Mouse (Mus musculus) MEL (cell line): ENCODE data around the gene Apobec3. TPM values are rescaled to one million over a fixed set of nuclear protein-coding genes. Genes with fewer than 3 reads are reported as not detected.
"Not testable (repeated sequence)": the region's sequence is repeated elsewhere in the genome, so short reads cannot be mapped to it uniquely, and the experiment has no call there.

Experiments used
- DNase-seq: peaks from one replicate; pipeline ENCODE4 v3.0.0; 2011; ENCODE audit warnings: low read depth, low spot score
- H3K27ac ChIP-seq: 2 replicates; pipeline ENCODE4 v1.5.1; 2012; ENCODE audit warnings: low read depth, mild to moderate bottlenecking, control low read depth, low read length, moderate library complexity; ENCODE audit not compliant: control insufficient read depth
- H3K27me3 ChIP-seq, 2 experiments: fragments of 150-350 bp in 1 of 2; sonication (generic) in 1 of 2; 2 replicates each; pipeline ENCODE4 v1.6.1; 2012; ENCODE audit warnings: low read length in 2 of 2, mild to moderate bottlenecking in 2 of 2, improper control_type of control experiment in 1 of 2, moderate library complexity in 1 of 2; ENCODE audit not compliant: insufficient read depth in 2 of 2, control insufficient read depth in 1 of 2
- H3K36me3 ChIP-seq, 2 experiments: 2 replicates each; pipeline ENCODE4 v1.6.1; 2012 to 2014; ENCODE audit warnings: low read length in 2 of 2, improper control_type of control experiment in 1 of 2, inconsistent platforms in 1 of 2, mild to moderate bottlenecking in 1 of 2; ENCODE audit not compliant: insufficient read depth in 2 of 2, control insufficient read depth in 1 of 2
- H3K4me1 ChIP-seq, 2 experiments: fragments of 150-350 bp in 1 of 2; sonication (generic) in 1 of 2; 2 replicates each; pipeline ENCODE4 v1.6.1; 2012; ENCODE audit warnings: low read length in 2 of 2, improper control_type of control experiment in 1 of 2, mild to moderate bottlenecking in 1 of 2; ENCODE audit not compliant: insufficient read depth in 2 of 2, control insufficient read depth in 1 of 2
- H3K4me3 ChIP-seq, 2 experiments: fragments of 150-350 bp in 1 of 2; sonication (generic) in 1 of 2; 2 replicates each; pipeline ENCODE4 v1.5.1; 2012; ENCODE audit warnings: low read depth in 2 of 2, low read length in 2 of 2, mild to moderate bottlenecking in 2 of 2, moderate library complexity in 2 of 2, control low read depth in 1 of 2, improper control_type of control experiment in 1 of 2; ENCODE audit not compliant: control insufficient read depth in 1 of 2, insufficient read depth in 1 of 2
- H3K79me2 ChIP-seq: 2 replicates; pipeline ENCODE4 v1.6.1; 2012; ENCODE audit warnings: mild to moderate bottlenecking, low read length, moderate library complexity; ENCODE audit not compliant: control insufficient read depth, poor library complexity, insufficient read depth
- H3K9ac ChIP-seq: 2 replicates; pipeline ENCODE4 v1.6.1; 2012; ENCODE audit warnings: low read depth, mild to moderate bottlenecking, control low read depth, low read length, moderate library complexity; ENCODE audit not compliant: control insufficient read depth, poor library complexity, severe bottlenecking
- H3K9me3 ChIP-seq: fragments of 150-350 bp; sonication (generic); replicated peaks from 2 replicates; pipeline ENCODE4 v1.6.1; 2012; ENCODE audit warnings: mild to moderate bottlenecking, low read length, improper control_type of control experiment, moderate library complexity; ENCODE audit not compliant: insufficient read depth
- CHD1 ChIP-seq: IDR thresholded peaks from 2 replicates; pipeline ENCODE4 v1.6.1; 2012; ENCODE audit warnings: low read depth, mild to moderate bottlenecking, inconsistent platforms, low read length, improper control_type of control experiment
- CHD2 ChIP-seq: IDR thresholded peaks from 2 replicates; pipeline ENCODE4 v1.6.1; 2011; ENCODE audit warnings: low read length, improper control_type of control experiment
- ELF1 ChIP-seq: IDR thresholded peaks from 2 replicates; pipeline ENCODE4 v1.6.1; 2014; ENCODE audit warnings: low read depth, mild to moderate bottlenecking, inconsistent platforms, low read length, improper control_type of control experiment, moderate library complexity
- GABPA ChIP-seq: IDR thresholded peaks from 2 replicates; pipeline ENCODE4 v1.6.1; 2012; ENCODE audit warnings: low read depth, mild to moderate bottlenecking, inconsistent platforms, low read length, improper control_type of control experiment, moderate library complexity
- GATA1 ChIP-seq: IDR thresholded peaks from 2 replicates; pipeline ENCODE4 v1.6.1; 2011; ENCODE audit warnings: low read depth, low read length, improper control_type of control experiment
- JUND ChIP-seq: IDR thresholded peaks from 2 replicates; pipeline ENCODE4 v1.6.1; 2011; ENCODE audit warnings: low read depth, mild to moderate bottlenecking, improper control_type of control experiment, low read length
- KAT2A ChIP-seq: conservative IDR thresholded peaks from 2 replicates; pipeline ENCODE4 v1.6.1; 2012; ENCODE audit warnings: low read depth, low read length, improper control_type of control experiment, inconsistent platforms
- MAX ChIP-seq: IDR thresholded peaks from 2 replicates; pipeline ENCODE4 v1.6.1; 2011; ENCODE audit warnings: low read length, improper control_type of control experiment
- MAZ ChIP-seq: IDR thresholded peaks from 2 replicates; pipeline ENCODE4 v1.6.1; 2012; ENCODE audit warnings: low read depth, mild to moderate bottlenecking, inconsistent platforms, low read length, improper control_type of control experiment
- MXI1 ChIP-seq: IDR thresholded peaks from 2 replicates; pipeline ENCODE4 v1.6.1; 2011; ENCODE audit warnings: mild to moderate bottlenecking, low read depth, low read length, improper control_type of control experiment
- MYC ChIP-seq: IDR thresholded peaks from 2 replicates; pipeline ENCODE4 v1.6.1; 2011; ENCODE audit warnings: low read depth, mild to moderate bottlenecking, low read length, improper control_type of control experiment, moderate library complexity
- NRF1 ChIP-seq: IDR thresholded peaks from 2 replicates; pipeline ENCODE4 v1.6.1; 2014; ENCODE audit warnings: low read depth, mild to moderate bottlenecking, inconsistent platforms, low read length, improper control_type of control experiment, moderate library complexity; ENCODE audit not compliant: poor library complexity, insufficient read depth, severe bottlenecking
- POLR2A ChIP-seq, 2 experiments: IDR thresholded peaks; 2 replicates each; pipeline ENCODE4 v1.6.1; 2011 to 2012; ENCODE audit warnings: low read length in 2 of 2, mild to moderate bottlenecking in 2 of 2, control low read depth in 1 of 2, improper control_type of control experiment in 1 of 2, low read depth in 1 of 2, moderate library complexity in 1 of 2; ENCODE audit not compliant: control insufficient read depth in 1 of 2, insufficient read depth in 1 of 2, poor library complexity in 1 of 2
- POLR2AphosphoS2 ChIP-seq: IDR thresholded peaks from 2 replicates; pipeline ENCODE4 v1.6.1; 2011; ENCODE audit warnings: low read length, improper control_type of control experiment
- SIN3A ChIP-seq: IDR thresholded peaks from 2 replicates; pipeline ENCODE4 v1.6.1; 2012; ENCODE audit warnings: low read length, improper control_type of control experiment, inconsistent platforms
- TAL1 ChIP-seq: IDR thresholded peaks from 2 replicates; pipeline ENCODE4 v1.6.1; 2012; ENCODE audit warnings: mild to moderate bottlenecking, inconsistent platforms, low read length, moderate library complexity, mixed read lengths
- TCF12 ChIP-seq: IDR thresholded peaks from 2 replicates; pipeline ENCODE4 v1.6.1; 2014; ENCODE audit warnings: low read depth, mild to moderate bottlenecking, inconsistent platforms, low read length, improper control_type of control experiment, moderate library complexity
- UBTF ChIP-seq: IDR thresholded peaks from 2 replicates; pipeline ENCODE4 v1.6.1; 2012; ENCODE audit warnings: low read depth, mild to moderate bottlenecking, inconsistent platforms, low read length, improper control_type of control experiment, moderate library complexity, borderline replicate concordance; ENCODE audit not compliant: insufficient read depth
- USF1 ChIP-seq: IDR thresholded peaks from 2 replicates; pipeline ENCODE4 v1.6.1; 2014; ENCODE audit warnings: low read depth, mild to moderate bottlenecking, inconsistent platforms, low read length, improper control_type of control experiment, moderate library complexity
- USF2 ChIP-seq, 2 experiments: IDR thresholded peaks; 2 replicates each; pipeline ENCODE4 v1.6.1; 2011 to 2012; ENCODE audit warnings: improper control_type of control experiment in 2 of 2, low read length in 2 of 2, borderline replicate concordance in 1 of 2, inconsistent platforms in 1 of 2, low read depth in 1 of 2, mild to moderate bottlenecking in 1 of 2; ENCODE audit not compliant: insufficient read depth in 1 of 2
- ZC3H11A ChIP-seq: IDR thresholded peaks from 2 replicates; pipeline ENCODE4 v1.6.1; 2012; ENCODE audit warnings: low read depth, mild to moderate bottlenecking, inconsistent platforms, low read length, improper control_type of control experiment
- ZNF384 ChIP-seq: IDR thresholded peaks from 2 replicates; pipeline ENCODE4 v1.6.1; 2012; ENCODE audit warnings: low read depth, mild to moderate bottlenecking, inconsistent platforms, low read length, improper control_type of control experiment
- polyA plus RNA-seq, 2 experiments: library from polyadenylated mRNA; stranded (reverse) in 1 of 2; unstranded in 1 of 2; fragments of >175 nt in 1 of 2; fragments of >200 nt in 1 of 2; gene quantifications; 2 replicates each; pipeline versions ENCODE4 v1.2.1 to v1.2.4; 2012; ENCODE audit warnings: low replicate concordance in 2 of 2, low read depth in 1 of 2; ENCODE audit not compliant: insufficient read length in 2 of 2, insufficient read depth in 1 of 2, missing spikeins in 1 of 2
- total RNA-seq: library from RNA; depleted of rRNA; stranded (reverse); fragments of 300-350 nt; gene quantifications from 2 replicates; pipeline ENCODE4 v1.2.3, GENCODE M21; 2012

Gene Apobec3
- total and polyA plus RNA-seq, 3 experiments = 22.2 to 38.6 TPM; not detected in 1

GRCm38 (mm10) chr15:79905211-79905610 is 13.8 kb downstream of the Apobec3 start:
- H3K36me3 ChIP-seq = peaks cover 2 to 6% of the 10 kb centered on the region in 2 experiments; a peak in 3 of 4 replicates
- no peak overlapping the region for H3K9ac ChIP-seq
- no peaks in the 10 kb centered on the region for H3K27me3 ChIP-seq
- no peaks in the 10 kb centered on the region for H3K79me2 ChIP-seq
- no peak for DNase-seq
- H3K4me1 ChIP-seq = peaks cover 0 to 3% of the 10 kb centered on the region in 2 experiments; a peak in 1 of 4 replicates
- H3K27ac ChIP-seq = no peak overlapping the region
- TF ChIP-seq ZC3H11A (no peak), NRF1 (no peak), GATA1 (no peak), KAT2A (no peak), ZNF384 (no peak), TCF12 (no peak), USF1 (no peak), USF2 (IDR thresholded peaks at IDR 0.05; ENCODE audit: borderline replicate concordance in 1 of 2, insufficient read depth in 1 of 2, low read depth in 1 of 2, low read length in 2 of 2) (no peak), UBTF (no peak), MYC (no peak), SIN3A (no peak)
- TF ChIP-seq, all 39 proteins: peak for 0
- Histone ChIP-seq H3K9me3 (no peaks in the 10 kb centered on the region), H3K4me3 (no peak overlapping the region)

DNA sequence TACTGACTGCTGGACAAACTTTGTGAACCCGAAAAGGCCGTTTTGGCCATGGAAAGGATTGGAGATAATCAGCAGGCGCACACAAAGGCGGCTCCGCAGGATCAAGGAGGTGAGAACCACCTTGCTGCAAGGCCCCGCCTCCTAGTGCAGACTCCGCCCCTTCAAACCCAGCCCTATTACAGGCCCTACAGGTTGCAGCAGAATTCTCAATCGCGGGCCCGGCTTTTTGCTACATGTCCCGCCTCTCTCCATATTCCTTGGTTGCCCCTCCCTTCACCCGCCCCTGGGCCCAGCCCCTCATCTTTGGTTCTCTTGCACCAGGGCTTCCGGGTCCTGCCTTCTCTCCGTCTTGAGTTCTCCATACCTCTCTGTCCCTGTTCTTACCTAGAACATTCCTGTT is 15.4 kb downstream of the Apobec3 start:
- TF ChIP-seq GATA1 (no peak), MAZ (no peak), MXI1 (no peak), POLR2AphosphoS2 (no peak), JUND (no peak), TAL1 (no peak), NRF1 (no peak), GABPA (no peak), MAX (no peak), CHD1 (no peak), TCF12 (no peak), POLR2A (IDR thresholded peaks at IDR 0.05; ENCODE audit: control insufficient read depth in 1 of 2, insufficient read depth in 1 of 2, low read depth in 1 of 2, low read length in 2 of 2, poor library complexity in 1 of 2) (no peak), CHD2 (no peak), ELF1 (no peak), ZC3H11A (no peak)
- H3K9ac ChIP-seq = no peak overlapping the region
- H3K4me3 ChIP-seq = no peak overlapping the region
- H3K27me3 ChIP-seq = no peaks in the 10 kb centered on the region
- no peak for DNase-seq
- H3K79me2 ChIP-seq = no peaks in the 10 kb centered on the region
- H3K9me3 ChIP-seq = no peaks in the 10 kb centered on the region
- no peak overlapping the region for H3K27ac ChIP-seq
- peaks cover 0 to 3% of the 10 kb centered on the region in 2 experiments; a peak in 1 of 4 replicates for H3K4me1 ChIP-seq
- peaks cover 2 to 6% of the 10 kb centered on the region in 2 experiments; a peak in 3 of 4 replicates for H3K36me3 ChIP-seq

GRCm38 (mm10) chr15:79909006-79909405 is 17.5 kb downstream of the Apobec3 start:
- not testable (repeated sequence) for H3K36me3 ChIP-seq, H3K9ac ChIP-seq, H3K79me2 ChIP-seq, DNase-seq, H3K27ac ChIP-seq, H3K4me1 ChIP-seq, H3K27me3 ChIP-seq, H3K9me3 ChIP-seq, H3K4me3 ChIP-seq
